Mouse (Mus musculus) WW6 (cell line): ENCODE measurements around the gene Tbc1d9b.
"Not testable (repeated sequence)": the region's sequence is repeated elsewhere in the genome, so short reads cannot be mapped to it uniquely, and the experiment has no call there.

Source experiments
- DNase-seq: peaks from one replicate; pipeline ENCODE4 v3.0.0-alpha.2; 2013; ENCODE audit warnings: low read depth, low spot score

The Tbc1d9b gene

GRCm38 (mm10) chr11:50130811-50131766, at the start of gene Tbc1d9b:
TSS of gene Tbc1d9b (plus strand) at chr11:50131396.
- DNase-seq: peak; percentile 77

DNA sequence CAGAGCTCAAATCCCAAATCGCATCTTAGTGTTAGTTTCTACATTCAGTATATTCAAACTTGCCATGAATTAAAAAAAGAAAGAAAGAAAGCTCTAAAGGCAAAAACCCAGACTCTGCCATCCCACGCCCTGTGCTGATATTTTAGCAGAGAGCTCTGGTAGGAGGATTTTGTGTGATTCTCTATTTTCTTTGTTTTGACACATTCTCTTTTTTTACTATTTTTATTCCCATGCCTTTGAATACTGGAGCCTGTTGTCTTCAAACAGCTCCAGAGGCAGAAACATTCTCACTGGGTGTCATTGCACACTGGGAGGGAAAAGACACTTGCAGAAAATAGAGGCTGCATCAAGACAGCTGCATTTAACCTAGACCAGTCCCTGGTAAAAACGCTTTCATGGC, 45.0 kb upstream of the Tbc1d9b start:
- no peak for DNase-seq

DNA sequence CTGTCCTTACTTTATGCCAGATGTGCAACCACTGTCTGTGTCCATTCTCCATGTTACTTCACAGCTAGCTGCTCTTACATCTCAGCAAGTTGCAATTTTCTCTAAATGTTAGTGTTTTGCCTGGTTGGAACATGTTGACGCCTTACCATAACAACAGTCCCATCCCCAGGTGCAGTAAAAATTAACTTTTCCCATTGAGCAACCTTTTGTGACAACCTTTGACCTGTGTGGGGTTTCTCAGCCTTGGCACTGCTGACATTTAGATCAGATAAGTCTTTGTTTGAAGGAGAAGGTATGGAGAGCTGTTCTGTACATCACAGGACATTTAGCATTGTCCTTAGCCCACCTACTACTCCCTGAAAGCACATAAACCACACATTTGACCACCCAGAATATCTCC, 41.4 kb upstream of the Tbc1d9b start:
- DNase-seq: no peak

GRCm38 (mm10) chr11:50090982-50091675, 40.1 kb upstream of the Tbc1d9b start:
- no peak for DNase-seq

GRCm38 (mm10) chr11:50091681-50092080, 39.5 kb upstream of the Tbc1d9b start:
- DNase-seq: no peak

GRCm38 (mm10) chr11:50095661-50096060, 35.5 kb upstream of the Tbc1d9b start:
- DNase-seq: no peak

- no peak for DNase-seq
Observed at GRCm38 (mm10) chr11:50097091-50097490, 34.1 kb upstream of the Tbc1d9b start.

GRCm38 (mm10) chr11:50098961-50099481, 32.2 kb upstream of the Tbc1d9b start:
- no peak for DNase-seq

DNA sequence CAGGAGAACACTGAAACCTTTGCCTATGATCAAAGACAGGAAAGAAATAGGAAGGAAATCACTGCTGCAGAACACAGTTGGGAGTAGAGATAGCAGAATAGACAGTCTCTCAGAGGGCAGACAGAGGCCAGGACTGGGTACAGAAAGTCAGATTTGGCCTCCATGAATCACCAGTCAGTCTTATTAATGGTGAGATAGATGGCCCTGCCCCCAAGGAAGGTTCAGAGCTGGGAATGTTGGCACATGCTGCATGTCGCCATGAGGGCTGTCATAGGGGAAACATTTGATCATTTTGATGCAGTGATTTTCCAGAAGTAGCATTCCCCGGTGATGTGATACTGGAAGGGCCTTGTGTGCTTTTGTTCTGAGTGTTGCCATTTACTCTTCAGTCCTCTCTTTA, 31.5 kb upstream of the Tbc1d9b start:
- DNase-seq: no peak

DNA sequence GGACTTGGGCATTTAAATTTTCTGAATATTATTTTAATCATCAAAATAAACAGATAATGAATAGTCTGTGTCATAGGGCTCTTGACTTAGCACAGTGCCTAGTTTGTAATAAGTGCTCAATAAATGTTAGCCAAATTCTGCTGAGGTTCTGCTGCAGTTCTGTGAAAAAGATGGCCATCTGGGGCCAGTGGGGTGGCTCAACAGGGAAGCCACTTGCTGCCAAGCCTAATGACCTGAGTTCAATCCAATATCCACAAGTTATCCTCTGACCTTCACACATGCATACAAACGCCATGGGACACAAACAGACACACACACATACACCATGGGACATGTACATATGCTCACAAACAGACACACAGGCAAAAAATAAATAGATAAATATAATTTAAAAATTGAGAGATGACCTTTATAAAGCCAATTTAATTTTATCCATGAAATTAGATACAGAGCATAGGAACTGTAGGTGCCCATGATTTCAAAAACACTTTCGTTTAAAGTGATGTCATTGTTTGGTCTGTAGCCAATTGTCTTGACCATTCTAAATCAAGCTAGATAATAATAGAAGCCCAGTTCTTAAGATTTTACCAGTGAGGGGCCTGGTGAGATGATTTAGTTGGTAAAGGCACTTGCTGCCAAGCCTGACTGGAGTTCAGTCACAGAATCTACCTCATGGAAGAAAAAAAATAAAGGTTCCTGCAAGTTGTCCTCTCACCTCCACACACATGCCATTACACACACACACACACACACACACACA, 30.5 kb upstream of the Tbc1d9b start:
- DNase-seq: no peak

- not testable (repeated sequence) for DNase-seq
Observed at GRCm38 (mm10) chr11:50101962-50102361, 29.2 kb upstream of the Tbc1d9b start.

DNA sequence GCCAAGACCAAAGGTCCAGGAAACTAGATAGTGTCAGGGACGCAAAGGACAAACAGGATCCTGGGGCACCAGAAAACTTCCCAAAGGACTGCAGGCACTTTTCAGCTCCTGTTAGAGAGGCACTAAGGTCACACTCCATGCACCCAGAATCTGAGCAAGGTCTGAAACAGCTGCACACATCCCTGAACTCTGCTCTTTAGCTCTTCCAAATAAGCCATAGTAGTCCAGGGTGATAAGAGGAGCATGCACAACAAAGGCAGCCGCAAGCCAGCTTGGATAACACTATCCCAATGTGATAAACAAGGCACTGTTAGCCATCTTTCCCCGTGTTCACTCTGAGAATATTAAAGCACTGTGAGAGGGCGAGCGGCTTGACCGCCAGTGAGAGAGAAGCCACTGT, 27.2 kb upstream of the Tbc1d9b start:
- no peak for DNase-seq

DNA sequence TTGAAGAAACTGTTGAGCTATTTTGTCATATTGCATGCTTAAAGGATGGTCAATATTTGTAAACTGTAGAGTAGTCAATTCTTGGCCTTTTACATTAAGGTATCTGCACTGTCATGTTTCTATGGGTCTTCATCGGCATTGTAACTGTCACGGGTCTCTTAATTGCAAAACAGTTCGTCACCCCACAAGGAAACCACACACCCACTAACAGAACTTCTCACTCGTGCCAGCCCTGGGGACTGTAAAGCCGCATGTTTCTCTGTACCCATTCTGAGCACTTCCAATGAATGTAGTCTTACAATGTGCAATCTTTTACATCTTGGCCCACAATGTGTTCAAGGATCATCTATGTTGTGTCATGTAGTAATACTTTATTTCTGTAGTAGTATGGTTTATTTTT, 26.0 kb upstream of the Tbc1d9b start:
- no peak for DNase-seq

DNA sequence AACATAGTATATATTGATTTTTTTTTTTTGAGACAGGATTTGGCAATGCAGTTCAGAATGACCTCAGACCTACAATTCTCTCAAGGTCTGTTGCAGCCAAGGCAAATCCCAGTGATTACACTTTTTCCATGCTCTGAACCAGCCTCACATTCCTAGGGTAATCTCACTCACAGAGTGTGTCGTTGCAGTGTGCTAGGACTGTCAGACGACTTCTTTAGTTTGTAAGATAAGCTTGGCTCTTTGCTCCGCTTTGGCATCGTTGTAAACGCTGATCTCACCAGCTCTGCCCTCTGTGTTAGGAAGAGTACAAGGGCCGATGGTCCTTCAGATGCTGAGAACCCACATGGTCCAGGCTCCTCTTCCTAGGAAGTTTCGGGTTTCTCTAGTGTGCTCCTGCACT, 25.2 kb upstream of the Tbc1d9b start:
- no peak for DNase-seq

GRCm38 (mm10) chr11:50108823-50109244, 22.4 kb upstream of the Tbc1d9b start:
- DNase-seq: no peak

- DNase-seq: peak; percentile 55
Observed at GRCm38 (mm10) chr11:50114329-50114728, 16.9 kb upstream of the Tbc1d9b start.

GRCm38 (mm10) chr11:50122631-50123081, 8.5 kb upstream of the Tbc1d9b start:
- no peak for DNase-seq

DNA sequence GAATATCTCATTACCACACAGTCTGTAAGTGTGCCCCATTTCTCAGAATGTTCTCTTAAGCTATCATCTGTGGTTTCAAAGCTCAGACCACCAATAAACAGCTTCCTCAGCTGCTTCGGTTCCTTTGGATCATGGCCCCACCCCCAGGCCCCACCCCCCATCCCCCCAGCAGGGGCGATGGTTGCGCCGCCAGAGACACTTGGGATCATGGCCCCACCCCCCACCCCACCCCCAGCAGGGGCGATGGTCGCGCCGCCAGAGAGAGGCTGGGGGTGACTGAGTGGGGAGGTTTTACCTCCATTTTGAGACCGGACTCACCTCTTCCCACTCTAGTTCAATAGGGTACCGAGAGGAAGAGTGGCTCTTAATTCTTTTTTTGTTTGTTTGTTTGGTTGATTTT, 3.4 kb upstream of the Tbc1d9b start:
- no peak for DNase-seq

GRCm38 (mm10) chr11:50131801-50132201, 605 bp downstream of the Tbc1d9b start:
- no peak for DNase-seq

DNA sequence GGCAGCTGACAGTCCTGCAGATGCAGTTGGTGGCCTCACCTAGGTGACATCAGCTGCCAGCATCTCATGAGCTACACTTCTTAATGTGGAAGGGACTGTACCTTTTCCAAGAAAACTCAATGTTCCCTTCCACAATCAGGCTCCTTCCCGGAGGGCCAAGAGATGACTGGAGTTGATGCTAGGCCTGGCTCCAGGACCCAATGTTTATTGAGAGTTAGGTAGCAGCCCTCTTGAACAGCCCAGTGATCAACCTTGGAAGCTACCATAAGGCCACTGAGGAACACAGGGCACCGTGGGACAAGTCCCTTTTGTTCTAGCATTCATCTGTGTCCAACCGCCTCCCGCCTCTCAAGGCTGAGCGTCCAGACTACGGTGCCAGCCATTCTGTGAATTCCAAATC, 1.1 kb downstream of the Tbc1d9b start:
- DNase-seq: no peak

DNA sequence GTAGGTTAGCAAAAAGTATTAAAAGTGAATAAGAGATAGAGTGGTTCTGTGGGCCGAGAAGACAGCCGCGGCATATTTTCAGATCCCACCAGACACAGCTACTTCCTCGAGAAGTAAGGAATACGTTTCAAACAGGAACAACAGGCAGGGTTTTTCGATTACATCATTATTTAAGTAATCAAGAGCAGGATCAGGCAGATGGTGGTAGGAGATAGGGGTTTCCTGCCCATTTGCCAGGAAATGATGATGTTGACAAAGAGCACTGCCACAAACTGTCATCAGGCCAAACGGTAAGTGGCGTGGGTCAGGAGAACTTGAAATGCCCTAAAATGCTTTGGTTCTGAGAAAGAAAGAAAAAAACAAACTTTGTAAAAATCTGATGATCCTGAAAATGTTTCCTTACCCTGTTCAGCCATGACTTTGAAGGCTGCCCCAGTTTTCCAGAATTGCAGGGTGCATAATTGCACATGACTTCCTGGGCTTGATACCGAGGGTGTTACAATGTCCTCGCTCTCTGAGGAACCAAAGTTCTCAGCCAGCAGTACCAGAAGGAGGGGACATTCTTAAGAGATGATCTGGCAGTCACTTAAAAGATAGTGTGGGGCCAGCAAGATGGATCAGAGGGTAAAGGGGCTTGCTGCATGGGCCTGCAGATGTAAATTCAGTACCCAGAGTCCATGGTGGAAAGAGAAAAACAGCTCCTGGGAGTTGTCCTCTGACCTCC, 3.1 kb downstream of the Tbc1d9b start:
- DNase-seq: no peak
